ENCODE assay signal across 11 mouse cellular contexts in genomic region chr11:21036161-21036916, GRCm38 (mm10). TPM values are rescaled to one million over a fixed set of nuclear protein-coding genes. Genes with fewer than 3 reads are reported as not detected.
DNase-seq lines count a peak whose midpoint lies in the region; ATAC-seq and TF ChIP-seq lines count a peak whose summit lies in the region.
"Had no signal": no experiment of that assay in that cellular context is flagged by ENCODE, and none has a peak within 500 bp of the region (broad histone marks: within the 10 kb centered on the region; RNA-seq: fewer than 3 reads in every experiment).

No protein-coding gene starts in this region.

- no peaks in the 10 kb centered on the region for H3K36me3 ChIP-seq in forebrain, embryonic 14.5 days (ENCODE audit: control insufficient read depth, insufficient read depth, low read length)
- no peaks in the 10 kb centered on the region for H3K36me3 ChIP-seq in forebrain, embryonic 10.5 days (replicated peaks)
- H3K36me3 ChIP-seq in kidney, adult 2 months (ENCODE audit: control insufficient read depth, insufficient read depth, low read length): no peaks in the 10 kb centered on the region

- WGBS in forebrain, embryonic 14.5 days: 46% methylated on average over 7 of the region's 7 CpGs
- WGBS in forebrain, embryonic 10.5 days: 70% methylated on average over 7 of the region's 7 CpGs
- 48% methylated on average over 7 of the region's 7 CpGs for WGBS in kidney, adult 2 months

- H3K4me3 ChIP-seq in forebrain, embryonic 14.5 days (ENCODE audit: low read depth, low read length): no peak overlapping the region
- no peak overlapping the region for H3K4me3 ChIP-seq in forebrain, embryonic 10.5 days
- no peak overlapping the region for H3K4me3 ChIP-seq in kidney, adult 2 months (ENCODE audit: insufficient read depth, low read depth, low read length)

- no peaks in the 10 kb centered on the region for H3K9me3 ChIP-seq in forebrain, embryonic 14.5 days (replicated peaks; ENCODE audit: control insufficient read depth, low read length)
- H3K9me3 ChIP-seq in forebrain, embryonic 10.5 days: no peaks in the 10 kb centered on the region; the same call in 1 of the 2 replicates

- H3K27ac ChIP-seq in forebrain, embryonic 14.5 days (ENCODE audit: low read depth, low read length): no peak overlapping the region
- no peak overlapping the region for H3K27ac ChIP-seq in forebrain, embryonic 10.5 days
- H3K27ac ChIP-seq in kidney, adult 2 months (ENCODE audit: insufficient read depth, low read depth, low read length): no peak overlapping the region
- H3K27ac ChIP-seq: liver, embryonic 14.5 days had no signal

- H3K9ac ChIP-seq in forebrain, embryonic 14.5 days (ENCODE audit: low read length): no peak overlapping the region
- H3K9ac ChIP-seq: liver, embryonic 14.5 days had no signal

- TF ChIP-seq CTCF in kidney, adult 2 months (conservative IDR thresholded peaks at IDR 0.05; ENCODE audit: insufficient read depth, insufficient read length, low read depth, low read length): no peak
- no peak for TF ChIP-seq CTCF in brain, embryonic 14.5 days (IDR thresholded peaks at IDR 0.05; ENCODE audit: borderline replicate concordance, extremely low read depth, insufficient read depth, insufficient read length)

- ATAC-seq in forebrain, embryonic 14.5 days: peak; percentile 26; the same call in 1 of the 2 replicates
- ATAC-seq in inflammation-experienced regulatory T-cells, adult 6 months: no peak

- DNase-seq in forebrain, embryonic 14.5 days (ENCODE audit: low spot score): peak; percentile 66
- no peak for DNase-seq in forebrain, embryonic 10.5 days (ENCODE audit: extremely low spot score, low spot score)
- peak; percentile 8 for DNase-seq in kidney, adult 2 months
- DNase-seq in kidney, adult 18-20 months: no peak
- peak; percentile 54 for DNase-seq in brain, embryonic 14.5 days (ENCODE audit: low read depth)
- DNase-seq in lung, postnatal 25 days (ENCODE audit: low spot score): peak; percentile 79
- no peak for DNase-seq in left cerebral cortex, postnatal 10 days (ENCODE audit: extremely low spot score in 1 of 2, low spot score in 2 of 2)
- DNase-seq: cerebellum, postnatal 25 days; right cerebral cortex, adult 18-20 months had no signal

- H3K27me3 ChIP-seq in forebrain, embryonic 14.5 days (replicated peaks; ENCODE audit: control insufficient read depth, insufficient read depth, low read length): no peaks in the 10 kb centered on the region
- peaks cover 19% of the 10 kb centered on the region for H3K27me3 ChIP-seq in forebrain, embryonic 10.5 days (ENCODE audit: poor library complexity, severe bottlenecking)
- no peaks in the 10 kb centered on the region for H3K27me3 ChIP-seq in kidney, adult 2 months (replicated peaks; ENCODE audit: control insufficient read depth, insufficient read depth, low read length)

- no peak for TF ChIP-seq POLR2A in kidney, adult 2 months (IDR thresholded peaks at IDR 0.05; ENCODE audit: low read depth, low read length)
- no peak for TF ChIP-seq POLR2A in brain, embryonic 14.5 days (IDR thresholded peaks at IDR 0.05; ENCODE audit: borderline replicate concordance, extremely low read depth, insufficient read depth, insufficient read length, poor library complexity, severe bottlenecking)

- no peak overlapping the region for H3K4me2 ChIP-seq in forebrain, embryonic 14.5 days (ENCODE audit: low read length)

- intact Hi-C loops in left cerebral cortex, postnatal 10 days (cut with DNase I): no loop called here

- peaks cover 3% of the 10 kb centered on the region; the same call in 1 of the 2 replicates for H3K4me1 ChIP-seq in forebrain, embryonic 14.5 days (ENCODE audit: control insufficient read depth, insufficient read depth, low read length)
- peaks cover 18% of the 10 kb centered on the region for H3K4me1 ChIP-seq in forebrain, embryonic 10.5 days
- H3K4me1 ChIP-seq in kidney, adult 2 months (ENCODE audit: control insufficient read depth, insufficient read depth, low read length): no peaks in the 10 kb centered on the region; the same call in 1 of the 2 replicates

RNA-seq across cellular contexts. Expression of gene Peli1, which starts 54.8 kb away (rescaled TPM):
- 120 TPM in 2 replicates for polyA plus RNA-seq in forebrain, embryonic 14.5 days (2014; fragmentation: Nextera tagmentation; extraction: Ambion mirVana)
- polyA plus RNA-seq in forebrain, embryonic 10.5 days (2016; fragmentation: Nextera tagmentation; extraction: Ambion mirVana): 53.2 and 59.5 TPM in 2 replicates
- polyA plus RNA-seq in kidney, adult 2 months (2012; rRNA removed): 8.5 and 8.8 TPM in 2 replicates
- 69.2 and 73.6 TPM in 2 replicates for polyA plus RNA-seq in brain, embryonic 14.5 days (2012; rRNA removed)
- 10 to 100 TPM; 47.1 to 49.9 TPM for total RNA-seq in left cerebral cortex, postnatal 10 days (2021)
- polyA plus RNA-seq in inflammation-experienced regulatory T-cells, adult 6 months (2017; shearing (Covaris generic)): 10 to 100 TPM; 41.6 to 97.7 (median 96.1) TPM

Comparison
In these comparisons a context has a peak if more than half of its experiments do, and no peak if none do; other contexts are left out.
1. DNase-seq: peak in forebrain, embryonic 14.5 days (single experiment), kidney, adult 2 months (single experiment), brain, embryonic 14.5 days (single experiment) and lung, postnatal 25 days (single experiment); none in forebrain, embryonic 10.5 days (single experiment), kidney, adult 18-20 months (single experiment) and left cerebral cortex, postnatal 10 days (0 of 2).